Mouse (Mus musculus) CD4-positive, CD25-positive, alpha-beta regulatory T cell, adult 4 months (primary cell): ENCODE results near the gene Nmnat3. TPM values are rescaled to one million over a fixed set of nuclear protein-coding genes. Genes with fewer than 3 reads are reported as not detected.

Experiments
- ATAC-seq: one replicate; pipeline ENCODE4 v1.8.0; 2017
- polyA plus RNA-seq, 2 experiments: library from polyadenylated mRNA; unstranded; fragments of 100-300 nt; shearing (Covaris generic); gene quantifications; one replicate each; pipeline ENCODE4 v1.2.1; 2017

Gene Nmnat3
- polyA plus RNA-seq, 2 experiments from 2014 or later: 15.7 to 27.0 TPM

- no peak for ATAC-seq
These were observed 25.6 kb downstream of the Nmnat3 start for GRCm38 (mm10) chr9:98312622-98313374.

GRCm38 (mm10) chr9:98313587-98313986 lies 26.4 kb downstream of the Nmnat3 start:
- no peak for ATAC-seq

GRCm38 (mm10) chr9:98314059-98314650 lies 26.9 kb downstream of the Nmnat3 start:
- no peak for ATAC-seq

- no peak for ATAC-seq
These were observed 30.7 kb downstream of the Nmnat3 start for GRCm38 (mm10) chr9:98317897-98318296.

GRCm38 (mm10) chr9:98318875-98319274 lies 31.6 kb downstream of the Nmnat3 start:
- no peak for ATAC-seq

GRCm38 (mm10) chr9:98320785-98321184 lies 33.5 kb downstream of the Nmnat3 start:
- no peak for ATAC-seq

- ATAC-seq: no peak
These were observed 38.9 kb downstream of the Nmnat3 start for GRCm38 (mm10) chr9:98326088-98326487.

GRCm38 (mm10) chr9:98328415-98329176 lies 41.4 kb downstream of the Nmnat3 start:
- no peak for ATAC-seq

- ATAC-seq: no peak
These were observed 42.3 kb downstream of the Nmnat3 start for GRCm38 (mm10) chr9:98329274-98330105.

GRCm38 (mm10) chr9:98333219-98333754 lies 46.1 kb downstream of the Nmnat3 start:
- ATAC-seq: peak; percentile 98

GRCm38 (mm10) chr9:98337881-98338769 lies 50.9 kb downstream of the Nmnat3 start:
- ATAC-seq: no peak

GRCm38 (mm10) chr9:98339971-98340370 lies 52.7 kb downstream of the Nmnat3 start:
- no peak for ATAC-seq

GRCm38 (mm10) chr9:98340427-98340826 lies 53.2 kb downstream of the Nmnat3 start:
- ATAC-seq: no peak

- ATAC-seq: no peak
These were observed 58.6 kb downstream of the Nmnat3 start for GRCm38 (mm10) chr9:98345840-98346239.

GRCm38 (mm10) chr9:98346240-98346639 lies 59.0 kb downstream of the Nmnat3 start:
- ATAC-seq: no peak

GRCm38 (mm10) chr9:98347021-98347420 lies 59.8 kb downstream of the Nmnat3 start:
- no peak for ATAC-seq

- ATAC-seq: no peak
These were observed 63.3 kb downstream of the Nmnat3 start for GRCm38 (mm10) chr9:98350318-98351144.

GRCm38 (mm10) chr9:98352332-98352731 lies 65.1 kb downstream of the Nmnat3 start:
- no peak for ATAC-seq

GRCm38 (mm10) chr9:98354919-98355318 lies 67.7 kb downstream of the Nmnat3 start:
- ATAC-seq: no peak

GRCm38 (mm10) chr9:98361047-98361446 lies 73.8 kb downstream of the Nmnat3 start:
- no peak for ATAC-seq
